Mouse (Mus musculus) kidney, adult 2 months (tissue): Measurements from ENCODE around the gene Trpm8.

Experiments
- CTCF ChIP-seq: fragments of 200-500 bp; conservative IDR thresholded peaks from 2 replicates; pipeline ENCODE4 v1.5.1; 2011; ENCODE audit warnings: low read depth, mild to moderate bottlenecking, control low read depth, low read length, moderate library complexity, mixed read lengths; ENCODE audit not compliant: insufficient read depth, insufficient read length
- POLR2A ChIP-seq: fragments of 200-500 bp; IDR thresholded peaks from one replicate; pipeline ENCODE4 v1.6.1; 2011; ENCODE audit warnings: low read depth, low read length, control low read depth

DNA sequence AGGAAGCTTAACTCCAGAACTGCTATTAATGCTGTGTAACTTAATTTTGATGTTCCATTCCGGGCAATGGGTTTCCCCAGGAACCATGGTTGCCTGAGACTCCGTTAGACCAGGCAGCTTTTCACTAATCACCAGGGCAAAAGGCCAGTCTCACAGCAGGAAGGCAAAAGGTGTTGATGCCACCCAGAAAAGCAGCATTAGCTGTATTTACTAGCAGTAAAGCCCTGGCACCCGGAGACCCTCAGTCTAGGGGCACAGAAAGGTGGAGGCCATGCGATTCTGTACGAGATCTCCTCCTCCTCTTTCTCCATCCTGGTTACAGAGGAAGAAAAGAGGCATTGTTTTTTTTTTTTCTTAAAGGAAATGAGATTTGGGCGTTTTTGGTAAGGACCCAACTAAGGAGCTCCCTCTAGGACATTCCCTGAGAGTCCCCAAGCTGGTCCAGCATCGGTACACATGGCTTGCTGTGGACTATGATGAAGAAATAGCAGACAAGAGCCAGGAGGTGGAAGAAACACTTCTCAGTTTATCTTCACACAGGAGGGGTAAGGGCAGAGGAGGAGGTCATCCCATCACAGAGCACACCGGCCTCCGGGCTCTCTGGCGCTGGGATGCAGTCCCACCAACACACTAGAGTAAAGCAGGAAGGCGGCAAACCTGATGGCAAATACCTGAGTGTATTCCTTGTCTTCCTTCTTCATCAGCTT, 2.9 kb upstream of the Trpm8 start:
- TF ChIP-seq POLR2A (no peak), CTCF (no peak)
